Mouse (Mus musculus) B cell, adult 62 days (primary cell): Measurements from ENCODE around the gene Tnnt1. TPM values are rescaled to one million over a fixed set of nuclear protein-coding genes. Genes with fewer than 3 reads are reported as not detected.

Source experiments
- total RNA-seq: library from RNA; stranded (reverse); gene quantifications from 4 replicates; pipeline ENCODE4 v1.2.4, GENCODE M21; 2023

Gene Tnnt1
- not detected in 4 replicates for total RNA-seq

GRCm38 (mm10) chr7:4516332-4517050 lies at the start of gene Tnnt1:
Tnnt1 (minus strand) TSS chr7:4516382.

DNA sequence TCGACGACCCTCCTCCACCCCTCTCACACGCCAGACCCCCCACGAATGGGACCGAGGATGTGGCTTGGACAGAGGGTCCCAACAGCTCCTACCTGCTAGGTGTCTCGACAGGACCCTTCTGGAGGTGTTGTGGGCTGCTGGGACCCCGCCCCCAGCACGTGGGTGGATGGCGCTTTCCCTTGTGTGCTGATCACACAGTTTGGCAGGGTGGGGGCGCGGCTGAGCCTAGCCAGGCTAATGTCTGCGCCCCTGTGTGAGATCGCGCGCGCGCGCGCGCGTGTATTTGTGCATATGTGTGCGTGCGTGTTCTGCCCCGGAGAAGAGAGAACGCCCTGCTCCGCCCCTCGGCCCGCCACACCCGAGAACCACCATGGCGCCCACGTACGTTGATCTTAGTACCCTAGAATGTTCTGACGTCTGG lies 31.0 kb upstream of the Tnnt1 start, which contains the start of gene Syt5:
Gene Syt5 (minus strand): TSS at position 321 of the 421 bp plus-strand sequence.

GRCm38 (mm10) chr7:4532005-4532729 lies 16.0 kb upstream of the Tnnt1 start, which contains the start of gene Dnaaf3:
Dnaaf3 (minus strand) TSS chr7:4532453.

GRCm38 (mm10) chr7:4524212-4524922 lies 8.2 kb upstream of the Tnnt1 start, which contains the start of gene Tnni3:
Tnni3 (minus strand) TSS chr7:4524229.

GRCm38 (mm10) chr7:4501558-4502397 lies 14.4 kb downstream of the Tnnt1 start, which contains the start of gene Ppp1r12c:
Ppp1r12c (minus strand) TSS chr7:4501680.

GRCm38 (mm10) chr7:4460576-4461434 lies 55.4 kb downstream of the Tnnt1 start, which contains the start of gene Eps8l1:
Eps8l1 (plus strand) TSS chr7:4460674.

Other genes starting within 250 kb of the Tnnt1 start
- gene Ncr1, start 178.7 kb downstream of the Tnnt1 start, total RNA-seq = 0.40 to 1.1 TPM (median 0.66 TPM) in 4 replicates
- 0.13 TPM in 1 of 4 replicates, not detected in the others for gene Gp6, start 118.6 kb downstream of the Tnnt1 start, total RNA-seq
- gene Rdh13, start 70.7 kb downstream of the Tnnt1 start, total RNA-seq = 8.5 to 10.2 TPM (median 9.3 TPM) in 4 replicates
- 17.0 to 42.8 TPM (median 33.0 TPM) in 4 replicates for gene Eps8l1, start 55.7 kb downstream of the Tnnt1 start, total RNA-seq
- 243 to 274 TPM (median 259 TPM) in 4 replicates for gene Ppp1r12c, start 14.7 kb downstream of the Tnnt1 start, total RNA-seq
- gene Tnni3, start 7.8 kb upstream of the Tnnt1 start, total RNA-seq = 1.5 TPM in 1 of 4 replicates, not detected in the others
- 0.24 to 0.26 TPM (median 0.25 TPM) in 3 of 4 replicates, not detected in the other for gene Dnaaf3, start 16.1 kb upstream of the Tnnt1 start, total RNA-seq
- gene Syt5, start 31.2 kb upstream of the Tnnt1 start, total RNA-seq = 1.2 TPM in 1 of 4 replicates, not detected in the others
- gene Ptprh, start 87.7 kb upstream of the Tnnt1 start, total RNA-seq = 0.16 TPM in 1 of 4 replicates, not detected in the others
- 50.2 to 57.5 TPM (median 54.8 TPM) in 4 replicates for gene Tmem86b, start 115.0 kb upstream of the Tnnt1 start, total RNA-seq
- 264 to 268 TPM (median 267 TPM) in 4 replicates for gene Ppp6r1, start 142.6 kb upstream of the Tnnt1 start, total RNA-seq
- gene Hspbp1, start 168.7 kb upstream of the Tnnt1 start, total RNA-seq = 73.6 to 82.3 TPM (median 79.6 TPM) in 4 replicates
- not detected in 4 replicates for gene Brsk1, start 174.2 kb upstream of the Tnnt1 start, total RNA-seq
- 1.5 to 4.0 TPM (median 3.0 TPM) in 4 replicates for gene Tmem150b, start 208.9 kb upstream of the Tnnt1 start, total RNA-seq
- gene Kmt5c, start 223.7 kb upstream of the Tnnt1 start, total RNA-seq = 87.1 to 92.8 TPM (median 91.8 TPM) in 4 replicates
- gene Cox6b2, start 236.7 kb upstream of the Tnnt1 start, total RNA-seq = 1.3 to 5.4 TPM (median 4.0 TPM) in 4 replicates